Mouse (Mus musculus): ENCODE results near the gene Prmt3. TPM values are rescaled to one million over a fixed set of nuclear protein-coding genes. Genes with fewer than 3 reads are reported as not detected.

Prmt3 gene
- polyA plus RNA-seq, 1 experiment: 1.6 TPM

GRCm38 (mm10) chr7:49762605-49763004 is 15.5 kb upstream of the Prmt3 start:
- Histone ChIP-seq H3K9me3 (ENCODE audit: control insufficient read depth, low read length) (no peaks in the 10 kb centered on the region), H3K4me3 (replicated peaks) (peak overlapping the region; percentile 49), H3K36me3 (ENCODE audit: control insufficient read depth) (peaks cover 76% of the 10 kb centered on the region), H3K27me3 (ENCODE audit: control insufficient read depth) (peaks cover 3% of the 10 kb centered on the region), H3K4me1 (ENCODE audit: control insufficient read depth) (peaks cover 86% of the 10 kb centered on the region)
- TF ChIP-seq TAL1 (IDR thresholded peaks at IDR 0.05; ENCODE audit: low read length): no peak
- no peak for TF ChIP-seq GATA1 (IDR thresholded peaks at IDR 0.05; ENCODE audit: low read length)

DNA sequence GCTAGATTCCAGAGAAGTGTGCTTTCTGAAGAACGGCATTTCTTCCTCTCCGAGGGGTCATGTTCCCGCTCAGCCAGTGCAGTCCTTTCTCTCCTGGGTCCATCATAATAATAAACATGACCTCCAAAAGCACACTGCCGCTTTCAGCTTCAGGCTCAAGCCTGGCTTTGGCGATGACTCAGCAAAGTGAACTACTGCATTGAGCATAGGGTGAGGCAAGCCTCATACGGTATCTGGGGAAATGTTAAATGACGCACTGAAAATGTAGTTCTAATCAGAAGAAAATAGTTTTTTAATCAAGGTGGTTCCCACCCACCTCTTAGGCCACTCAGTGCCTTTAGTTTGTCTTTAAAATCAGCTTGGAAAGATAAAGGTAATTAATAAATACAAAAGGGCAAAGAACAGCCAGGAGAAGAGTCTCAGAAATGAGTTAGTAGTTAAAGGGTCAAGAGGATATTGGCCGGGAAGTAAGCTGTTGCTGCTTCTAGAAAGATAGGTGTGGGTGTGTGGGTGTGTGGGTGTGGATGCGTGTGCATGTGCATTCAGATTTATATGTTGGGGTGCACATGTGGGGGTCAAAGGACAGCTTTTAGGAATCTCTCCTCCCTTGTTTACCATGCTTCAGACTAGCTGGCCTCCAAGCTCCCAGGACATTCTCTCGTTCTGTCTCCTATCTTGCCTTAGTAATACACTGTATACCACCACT is 14.0 kb upstream of the Prmt3 start:
- Histone ChIP-seq H3K36me3 (ENCODE audit: control insufficient read depth) (peaks cover 91% of the 10 kb centered on the region), H3K27me3 (ENCODE audit: control insufficient read depth) (no peaks in the 10 kb centered on the region), H3K9me3 (ENCODE audit: control insufficient read depth, low read length) (no peaks in the 10 kb centered on the region), H3K4me1 (ENCODE audit: control insufficient read depth) (peaks cover 72% of the 10 kb centered on the region), H3K4me3 (replicated peaks) (peak overlapping the region; percentile 49)
- TF ChIP-seq GATA1 (IDR thresholded peaks at IDR 0.05; ENCODE audit: low read length) (no peak), TAL1 (IDR thresholded peaks at IDR 0.05; ENCODE audit: low read length) (no peak)

GRCm38 (mm10) chr7:49766166-49766565 is 12.0 kb upstream of the Prmt3 start:
- H3K4me3 ChIP-seq (replicated peaks): no peak overlapping the region
- TF ChIP-seq GATA1 (IDR thresholded peaks at IDR 0.05; ENCODE audit: low read length) (no peak), TAL1 (IDR thresholded peaks at IDR 0.05; ENCODE audit: low read length) (no peak)
- H3K4me1 ChIP-seq (ENCODE audit: control insufficient read depth): peaks cover 52% of the 10 kb centered on the region
- H3K9me3 ChIP-seq (ENCODE audit: control insufficient read depth, low read length): no peaks in the 10 kb centered on the region
- no peaks in the 10 kb centered on the region for H3K27me3 ChIP-seq (ENCODE audit: control insufficient read depth)
- H3K36me3 ChIP-seq (ENCODE audit: control insufficient read depth): peaks cover 97% of the 10 kb centered on the region

DNA sequence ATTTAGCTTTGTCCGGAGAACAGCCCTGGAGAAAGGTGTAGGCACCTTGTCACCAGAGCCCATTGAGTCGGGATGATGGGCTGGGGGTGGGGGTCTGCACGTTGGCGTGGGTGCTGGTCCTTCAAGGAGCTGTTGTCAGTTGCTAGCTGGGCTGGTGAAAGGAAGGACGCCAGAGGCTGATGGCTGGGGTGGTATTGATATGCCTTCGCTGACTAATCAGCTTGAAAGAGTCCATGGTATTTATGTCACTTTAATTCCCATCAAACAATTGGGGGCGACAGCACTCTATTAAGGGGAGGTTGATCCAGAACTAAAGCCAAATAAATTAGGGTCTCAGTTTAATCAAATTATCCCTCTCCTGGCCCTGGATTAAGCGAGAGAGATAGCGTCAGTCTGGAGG is 9.6 kb upstream of the Prmt3 start:
- TF ChIP-seq TAL1 (IDR thresholded peaks at IDR 0.05; ENCODE audit: low read length): no peak
- no peak for TF ChIP-seq GATA1 (IDR thresholded peaks at IDR 0.05; ENCODE audit: low read length)
- Histone ChIP-seq H3K9me3 (ENCODE audit: control insufficient read depth, low read length) (no peaks in the 10 kb centered on the region), H3K27me3 (ENCODE audit: control insufficient read depth) (no peaks in the 10 kb centered on the region), H3K36me3 (ENCODE audit: control insufficient read depth) (peaks cover 97% of the 10 kb centered on the region), H3K4me3 (replicated peaks) (no peak overlapping the region), H3K4me1 (ENCODE audit: control insufficient read depth) (peaks cover 28% of the 10 kb centered on the region)

DNA sequence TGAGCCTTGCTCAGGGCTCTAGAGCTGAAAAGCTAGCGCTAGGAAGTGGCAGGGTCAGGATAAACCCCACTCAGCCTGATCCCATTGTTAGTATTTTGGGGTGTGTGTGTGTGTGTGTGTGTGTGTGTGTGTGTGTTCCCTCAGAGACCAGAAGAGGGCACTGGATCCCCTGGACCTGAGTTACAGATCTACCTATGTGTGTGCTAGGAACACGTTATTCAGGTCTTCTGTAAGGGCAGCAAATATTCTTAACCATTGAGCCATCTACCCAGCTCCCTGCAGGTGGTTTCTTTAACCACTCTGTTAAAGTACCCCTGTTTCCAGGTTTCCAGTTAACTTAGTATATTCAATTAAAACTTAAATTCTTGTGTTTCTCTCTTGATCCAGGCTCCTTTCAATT is 3.8 kb upstream of the Prmt3 start:
- peaks cover 19% of the 10 kb centered on the region for H3K4me1 ChIP-seq (ENCODE audit: control insufficient read depth)
- TF ChIP-seq TAL1 (IDR thresholded peaks at IDR 0.05; ENCODE audit: low read length) (no peak), GATA1 (IDR thresholded peaks at IDR 0.05; ENCODE audit: low read length) (no peak)
- no peaks in the 10 kb centered on the region for H3K9me3 ChIP-seq (ENCODE audit: control insufficient read depth, low read length)
- H3K27me3 ChIP-seq (ENCODE audit: control insufficient read depth): no peaks in the 10 kb centered on the region
- H3K36me3 ChIP-seq (ENCODE audit: control insufficient read depth): peaks cover 71% of the 10 kb centered on the region
- H3K4me3 ChIP-seq (replicated peaks): no peak overlapping the region

DNA sequence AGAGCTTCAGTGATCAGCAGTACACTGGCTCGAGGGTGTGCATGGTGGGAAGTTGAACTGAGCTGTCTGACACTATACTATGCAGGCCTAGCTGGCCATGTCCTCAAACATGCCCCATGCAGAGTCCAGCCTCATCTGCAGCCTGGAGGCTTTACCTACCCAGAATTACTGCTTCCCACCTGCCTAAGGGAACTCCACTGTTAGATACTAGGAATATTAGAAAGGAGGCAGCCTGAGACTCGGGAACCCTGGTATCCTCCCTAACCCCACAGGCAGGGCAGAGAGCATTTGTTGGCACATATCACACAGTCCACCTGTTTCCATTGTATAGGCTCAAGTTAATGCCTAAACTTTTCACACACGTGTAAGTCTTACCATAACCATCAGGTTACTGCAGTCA is 561 bp upstream of the Prmt3 start:
- TF ChIP-seq GATA1 (IDR thresholded peaks at IDR 0.05; ENCODE audit: low read length): no peak
- TF ChIP-seq TAL1 (IDR thresholded peaks at IDR 0.05; ENCODE audit: low read length): no peak
- peak overlapping the region; percentile 85 for H3K4me3 ChIP-seq (replicated peaks)
- H3K27me3 ChIP-seq (ENCODE audit: control insufficient read depth): no peaks in the 10 kb centered on the region
- peaks cover 60% of the 10 kb centered on the region for H3K36me3 ChIP-seq (ENCODE audit: control insufficient read depth)
- H3K9me3 ChIP-seq (ENCODE audit: control insufficient read depth, low read length): no peaks in the 10 kb centered on the region
- peaks cover 31% of the 10 kb centered on the region for H3K4me1 ChIP-seq (ENCODE audit: control insufficient read depth)

DNA sequence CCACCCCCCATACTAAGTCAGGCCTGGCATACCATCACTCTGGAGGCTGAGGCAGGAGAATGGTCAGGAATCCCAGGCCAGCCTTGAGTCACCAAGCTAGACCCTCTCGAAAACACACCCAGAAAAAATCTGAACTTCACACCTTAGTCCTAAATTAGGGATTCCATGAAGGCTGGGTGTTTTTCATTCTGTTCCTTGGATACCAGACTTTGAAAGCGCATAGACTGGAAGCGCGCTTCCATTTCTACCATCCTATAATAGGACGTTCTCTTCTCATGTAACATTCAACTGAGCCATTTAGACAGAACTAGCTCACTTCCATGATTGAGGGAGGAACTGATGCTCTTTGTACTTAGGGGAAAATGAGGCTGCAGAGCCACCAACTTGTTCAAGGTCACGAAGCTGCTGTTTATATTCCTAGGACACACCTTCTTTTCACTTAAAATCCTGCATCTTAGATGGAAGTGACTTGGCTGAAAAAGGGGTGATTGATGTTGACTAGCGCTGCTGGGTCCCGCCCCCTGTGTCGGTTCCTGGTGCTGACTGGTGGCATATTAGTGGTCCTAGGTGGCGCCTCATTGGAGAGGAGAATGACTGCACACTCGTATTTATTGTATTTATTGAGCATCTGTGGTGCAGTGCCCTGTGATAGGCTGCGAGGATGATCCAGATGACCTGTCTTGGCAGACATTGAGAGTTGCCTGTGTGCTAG is 914 bp downstream of the Prmt3 start:
- H3K27me3 ChIP-seq (ENCODE audit: control insufficient read depth): no peaks in the 10 kb centered on the region
- peaks cover 59% of the 10 kb centered on the region for H3K36me3 ChIP-seq (ENCODE audit: control insufficient read depth)
- H3K9me3 ChIP-seq (ENCODE audit: control insufficient read depth, low read length): no peaks in the 10 kb centered on the region
- peaks cover 31% of the 10 kb centered on the region for H3K4me1 ChIP-seq (ENCODE audit: control insufficient read depth)
- TF ChIP-seq TAL1 (IDR thresholded peaks at IDR 0.05; ENCODE audit: low read length) (no peak), GATA1 (IDR thresholded peaks at IDR 0.05; ENCODE audit: low read length) (no peak)
- H3K4me3 ChIP-seq (replicated peaks): peak overlapping the region; percentile 85

DNA sequence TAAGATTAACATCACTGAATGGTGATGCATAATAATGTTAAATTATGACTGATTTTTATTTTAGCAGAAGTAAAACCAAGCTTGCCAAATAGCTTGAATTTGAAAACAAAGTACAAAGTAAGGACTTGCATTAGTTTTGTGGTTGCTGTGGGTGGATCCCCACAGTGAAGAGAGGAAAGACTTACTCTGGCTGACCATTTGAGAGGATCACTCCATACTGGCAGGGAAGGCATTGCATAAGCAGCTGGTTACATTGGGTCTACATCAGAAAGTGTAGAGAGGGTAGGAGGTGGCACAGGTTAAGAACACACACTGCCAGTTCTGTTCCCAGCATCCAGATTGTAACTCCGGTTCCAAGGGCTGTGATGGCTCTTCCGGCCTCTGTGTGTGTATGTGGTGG is 4.9 kb downstream of the Prmt3 start:
- Histone ChIP-seq H3K4me3 (replicated peaks) (no peak overlapping the region), H3K27me3 (ENCODE audit: control insufficient read depth) (no peaks in the 10 kb centered on the region), H3K9me3 (ENCODE audit: control insufficient read depth, low read length) (no peaks in the 10 kb centered on the region), H3K4me1 (ENCODE audit: control insufficient read depth) (peaks cover 22% of the 10 kb centered on the region), H3K36me3 (ENCODE audit: control insufficient read depth) (peaks cover 73% of the 10 kb centered on the region)
- TF ChIP-seq GATA1 (IDR thresholded peaks at IDR 0.05; ENCODE audit: low read length) (no peak), TAL1 (IDR thresholded peaks at IDR 0.05; ENCODE audit: low read length) (no peak)

GRCm38 (mm10) chr7:49785141-49785540 is 7.0 kb downstream of the Prmt3 start:
- Histone ChIP-seq H3K36me3 (ENCODE audit: control insufficient read depth) (peaks cover 87% of the 10 kb centered on the region), H3K9me3 (ENCODE audit: control insufficient read depth, low read length) (no peaks in the 10 kb centered on the region), H3K27me3 (ENCODE audit: control insufficient read depth) (no peaks in the 10 kb centered on the region), H3K4me1 (ENCODE audit: control insufficient read depth) (peaks cover 4% of the 10 kb centered on the region), H3K4me3 (replicated peaks) (no peak overlapping the region)
- no peak for TF ChIP-seq TAL1 (IDR thresholded peaks at IDR 0.05; ENCODE audit: low read length)
